Mouse (Mus musculus) liver, embryonic 14.5 days (tissue): ENCODE measurements at regions not wholly inside any gene's neighbourhood (a gene's known extent, or its start where the extent isn't known, plus 50 kb on each side); places are given as distances from the start of the nearest gene placed in this dataset.

Source experiments
- CTCF ChIP-seq: IDR thresholded peaks from 2 replicates; pipeline ENCODE4 v1.5.1; 2016; ENCODE audit warnings: antibody characterized with exemption, low read depth, control low read depth
- EP300 ChIP-seq: IDR thresholded peaks from 2 replicates; pipeline ENCODE4 v1.6.1; 2016; ENCODE audit warnings: antibody characterized with exemption, low read depth

- TF ChIP-seq CTCF (no peak), EP300 (no peak)
Observed at GRCm38 (mm10) chr11:45718630-45719029, 133.2 kb upstream of the Clint1 start.
